Mouse (Mus musculus) liver, embryonic 14.5 days (tissue): ENCODE data around the gene Ank. TPM values are rescaled to one million over a fixed set of nuclear protein-coding genes. Genes with fewer than 3 reads are reported as not detected.

Experiments
- ATAC-seq: fragments of 200-750 bp; cut with Nextera tagmentation; 2 replicates; pipeline ENCODE4 v1.8.0; 2017; ENCODE audit warnings: moderate number of reproducible peaks, mild to moderate bottlenecking, moderate library complexity; ENCODE audit not compliant: insufficient read depth
- DNase-seq, 3 experiments: peaks; one replicate each; pipeline ENCODE4 v3.0.0-alpha.2; 2012 to 2013; ENCODE audit warnings: low read depth in 3 of 3, low spot score in 3 of 3
- H3K27ac ChIP-seq: fragments of 300-500 bp; sonication (generic); 2 replicates; pipeline ENCODE4 v1.5.1; 2014; ENCODE audit warnings: moderate library complexity, mild to moderate bottlenecking, control low read depth, inconsistent platforms
- H3K27me3 ChIP-seq: fragments of 300-500 bp; sonication (generic); 2 replicates; pipeline ENCODE4 v1.6.1; 2014; ENCODE audit warnings: mild to moderate bottlenecking, low read length, moderate library complexity; ENCODE audit not compliant: control insufficient read depth, insufficient read depth
- H3K36me3 ChIP-seq: fragments of 300-500 bp; sonication (generic); replicated peaks from 2 replicates; pipeline ENCODE4 v1.6.1; 2014; ENCODE audit warnings: low read depth; ENCODE audit not compliant: control insufficient read depth, insufficient read depth
- H3K4me1 ChIP-seq, 2 experiments: fragments of 200-500 bp in 1 of 2; fragments of 300-500 bp in 1 of 2; sonication (generic) in 1 of 2; replicated peaks; 2 replicates each; pipeline ENCODE4 v1.6.1; 2012 to 2014; ENCODE audit warnings: antibody characterized with exemption in 1 of 2, inconsistent platforms in 1 of 2, low read length in 1 of 2; ENCODE audit not compliant: control insufficient read depth in 2 of 2, insufficient read depth in 2 of 2
- H3K4me2 ChIP-seq: fragments of 300-500 bp; sonication (generic); 2 replicates; pipeline ENCODE4 v1.6.1; 2014; ENCODE audit warnings: low read depth, mild to moderate bottlenecking, control low read depth, moderate library complexity
- H3K4me3 ChIP-seq, 2 experiments: fragments of 200-500 bp in 1 of 2; fragments of 300-500 bp in 1 of 2; sonication (generic) in 1 of 2; 2 replicates each; pipeline ENCODE4 v1.5.1; 2012 to 2014; ENCODE audit warnings: low read depth in 2 of 2, low read length in 2 of 2, mild to moderate bottlenecking in 2 of 2, control low read depth in 1 of 2, inconsistent platforms in 1 of 2, moderate library complexity in 1 of 2; ENCODE audit not compliant: insufficient read depth in 1 of 2
- H3K9ac ChIP-seq: fragments of 300-500 bp; sonication (generic); replicated peaks from 2 replicates; pipeline ENCODE4 v1.6.1; 2014; ENCODE audit warnings: mild to moderate bottlenecking, control low read depth, moderate library complexity
- H3K9me3 ChIP-seq: fragments of 300-500 bp; sonication (generic); 2 replicates; pipeline ENCODE4 v1.6.1; 2016; ENCODE audit warnings: low read length, mixed read lengths; ENCODE audit not compliant: control insufficient read depth
- CTCF ChIP-seq: IDR thresholded peaks from 2 replicates; pipeline ENCODE4 v1.5.1; 2016; ENCODE audit warnings: antibody characterized with exemption, low read depth, control low read depth
- EP300 ChIP-seq: IDR thresholded peaks from 2 replicates; pipeline ENCODE4 v1.6.1; 2016; ENCODE audit warnings: antibody characterized with exemption, low read depth
- WGBS: fragments of 180-500 bp; shearing (Covaris S2); extraction: QIAGEN DNeasy Blood & Tissue Kit; methylation state at CpG from one replicate; pipeline ENCODE4 v1.1.7; 2014; ENCODE audit not compliant: insufficient replicate concordance; 5-methylcytosine and 5-hydroxymethylcytosine counted together
- polyA plus RNA-seq, 2 experiments: library from polyadenylated mRNA; depleted of rRNA in 1 of 2; stranded (reverse) in 1 of 2; unstranded in 1 of 2; fragments of >200 nt; fragmentation: Nextera tagmentation in 1 of 2; extraction: Ambion mirVana in 1 of 2; gene quantifications; 2 replicates each; pipeline versions ENCODE4 v1.2.1 to v1.2.3; 2012 to 2014

Gene Ank
- polyA plus RNA-seq, 2 experiments = 13.6 to 24.6 TPM

GRCm38 (mm10) chr15:27475988-27476387 lies 9.5 kb downstream of the Ank start:
- Histone ChIP-seq H3K27ac (no peak overlapping the region), H3K36me3 (peaks cover 3% of the 10 kb centered on the region; the same call in 1 of the 2 replicates), H3K27me3 (no peaks in the 10 kb centered on the region), H3K4me2 (peak overlapping the region; percentile 39), H3K4me1 (peaks cover 46 to 50% of the 10 kb centered on the region in 2 experiments), H3K9ac (no peak overlapping the region), H3K4me3 (peak overlapping the region in 1 of 2 experiments; percentile 11; a peak in 1 of 4 replicates), H3K9me3 (no peaks in the 10 kb centered on the region)
- WGBS = 79% methylated on average over 15 of the region's 15 CpGs
- ATAC-seq = no peak
- no peak for DNase-seq
- no peak for TF ChIP-seq CTCF
- TF ChIP-seq EP300 = no peak

GRCm38 (mm10) chr15:27476671-27477070 lies 10.2 kb downstream of the Ank start:
- no peak overlapping the region for H3K9ac ChIP-seq
- no peaks in the 10 kb centered on the region for H3K9me3 ChIP-seq
- no peak for TF ChIP-seq CTCF
- TF ChIP-seq EP300 = no peak
- peak overlapping the region; percentile 39 for H3K4me2 ChIP-seq
- DNase-seq (no peak), ATAC-seq (peak; percentile 69; the same call in 1 of the 2 replicates)
- H3K36me3 ChIP-seq = peaks cover 3% of the 10 kb centered on the region; the same call in 1 of the 2 replicates
- peaks cover 46 to 50% of the 10 kb centered on the region in 2 experiments for H3K4me1 ChIP-seq
- WGBS = 37% methylated on average over 12 of the region's 12 CpGs
- H3K27ac ChIP-seq = peak overlapping the region; percentile 57; the same call in 1 of the 2 replicates
- H3K4me3 ChIP-seq = 0 out of 4 replicates have a peak overlapping the region, but pooled peaks of 1 of the 2 experiments have one; percentile 11
- no peaks in the 10 kb centered on the region for H3K27me3 ChIP-seq

GRCm38 (mm10) chr15:27477159-27477558 lies 10.7 kb downstream of the Ank start:
- ATAC-seq = no peak
- no peak overlapping the region; the same call in 1 of the 2 replicates for H3K9ac ChIP-seq
- peak overlapping the region; percentile 39 for H3K4me2 ChIP-seq
- H3K36me3 ChIP-seq = peaks cover 3% of the 10 kb centered on the region; the same call in 1 of the 2 replicates
- H3K4me3 ChIP-seq = no peak overlapping the region
- H3K9me3 ChIP-seq = no peaks in the 10 kb centered on the region
- DNase-seq = no peak
- H3K27ac ChIP-seq = peak overlapping the region; percentile 57
- no peaks in the 10 kb centered on the region for H3K27me3 ChIP-seq
- TF ChIP-seq CTCF (no peak), EP300 (no peak)
- 82% methylated on average over 9 of the region's 9 CpGs for WGBS
- H3K4me1 ChIP-seq = peaks cover 46 to 50% of the 10 kb centered on the region in 2 experiments

GRCm38 (mm10) chr15:27477630-27478029 lies 11.2 kb downstream of the Ank start:
- no peaks in the 10 kb centered on the region for H3K27me3 ChIP-seq
- peaks cover 46 to 50% of the 10 kb centered on the region in 2 experiments for H3K4me1 ChIP-seq
- peak overlapping the region; percentile 57 for H3K27ac ChIP-seq
- DNase-seq (no peak), ATAC-seq (peak; percentile 71)
- H3K36me3 ChIP-seq = no peaks in the 10 kb centered on the region; the same call in 1 of the 2 replicates
- peak overlapping the region; percentile 39 for H3K4me2 ChIP-seq
- H3K9me3 ChIP-seq = no peaks in the 10 kb centered on the region
- TF ChIP-seq EP300 = no peak
- no peak for TF ChIP-seq CTCF
- 48% methylated on average over 7 of the region's 7 CpGs for WGBS
- no peak overlapping the region for H3K4me3 ChIP-seq
- H3K9ac ChIP-seq = peak overlapping the region; percentile 48

- 76% methylated on average over 4 of the region's 4 CpGs for WGBS
- no peaks in the 10 kb centered on the region; the same call in 1 of the 2 replicates for H3K36me3 ChIP-seq
- no peak overlapping the region for H3K4me2 ChIP-seq
- ATAC-seq = no peak
- H3K4me3 ChIP-seq = no peak overlapping the region
- TF ChIP-seq EP300 (no peak), CTCF (0 out of 2 replicates have a peak, but pooled peaks have one; percentile 3)
- no peak for DNase-seq
- no peak overlapping the region for H3K9ac ChIP-seq
- H3K27ac ChIP-seq = no peak overlapping the region
- H3K27me3 ChIP-seq = no peaks in the 10 kb centered on the region
- peaks cover 42 to 49% of the 10 kb centered on the region in 2 experiments for H3K4me1 ChIP-seq
- no peaks in the 10 kb centered on the region for H3K9me3 ChIP-seq
Observed at GRCm38 (mm10) chr15:27480333-27481015, 14.0 kb downstream of the Ank start.
